Mouse (Mus musculus) brain, embryonic 18.5 days (tissue): Measurements from ENCODE around the gene Dclre1b.

Experiments
- DNase-seq: peaks from one replicate; pipeline ENCODE4 v3.0.0-alpha.2; 2012; ENCODE audit warnings: low read depth, low spot score

Gene Dclre1b

GRCm38 (mm10) chr3:103773508-103773907 lies 35.7 kb downstream of the Dclre1b start:
- no peak for DNase-seq

- DNase-seq: no peak
Observed at GRCm38 (mm10) chr3:103772846-103773245, 36.4 kb downstream of the Dclre1b start.

GRCm38 (mm10) chr3:103771531-103772130 lies 37.6 kb downstream of the Dclre1b start:
- no peak for DNase-seq

- no peak for DNase-seq
Observed at GRCm38 (mm10) chr3:103766789-103767188, 42.5 kb downstream of the Dclre1b start.

- DNase-seq: no peak
Observed at GRCm38 (mm10) chr3:103759261-103759970, 49.8 kb downstream of the Dclre1b start.

GRCm38 (mm10) chr3:103758456-103758855 lies 50.8 kb downstream of the Dclre1b start:
- DNase-seq: no peak

GRCm38 (mm10) chr3:103756920-103757319 lies 52.3 kb downstream of the Dclre1b start:
- DNase-seq: no peak

- no peak for DNase-seq
Observed at GRCm38 (mm10) chr3:103755351-103755750, 53.9 kb downstream of the Dclre1b start.

- no peak for DNase-seq
Observed at GRCm38 (mm10) chr3:103751558-103751957, 57.7 kb downstream of the Dclre1b start.
